Mouse (Mus musculus): ENCODE measurements around the gene Ghr. TPM values are rescaled to one million over a fixed set of nuclear protein-coding genes. Genes with fewer than 3 reads are reported as not detected.

Ghr gene
- total and polyA plus RNA-seq, 2 experiments, result 141 to 423 TPM

GRCm38 (mm10) chr15:3563929-3564516 is 19.3 kb downstream of the Ghr start:
- Histone ChIP-seq H3K36me3 (ENCODE audit: control insufficient read depth, insufficient read depth, low read length) (peaks cover 67% of the 10 kb centered on the region), H3K27ac (replicated peaks; ENCODE audit: insufficient read depth, low read depth, low read length) (no peak overlapping the region), H3K27me3 (ENCODE audit: control insufficient read depth, insufficient read depth, low read length) (no peaks in the 10 kb centered on the region), H3K4me3 (ENCODE audit: insufficient read depth, low read depth, low read length) (no peak overlapping the region), H3K9ac (ENCODE audit: low read depth, low read length) (no peak overlapping the region), H3K79me2 (ENCODE audit: control insufficient read depth, insufficient read depth, low read length) (peaks cover 4% of the 10 kb centered on the region; the same call in 1 of the 2 replicates), H3K4me1 (ENCODE audit: control insufficient read depth, insufficient read depth, low read length) (peaks cover 8% of the 10 kb centered on the region)
- DNase-seq (ENCODE audit: extremely low read depth, low read depth, low spot score), result no peak
- WGBS, result 81% methylated on average over 7 of the region's 7 CpGs
- TF ChIP-seq POLR2A (IDR thresholded peaks at IDR 0.05; ENCODE audit: extremely low read depth, insufficient read depth, low read length), result no peak
- TF ChIP-seq CTCF (IDR thresholded peaks at IDR 0.05; ENCODE audit: low read depth, low read length), result no peak

GRCm38 (mm10) chr15:3563473-3563872 is 19.8 kb downstream of the Ghr start:
- Histone ChIP-seq H3K4me1 (ENCODE audit: control insufficient read depth, insufficient read depth, low read length) (peaks cover 8% of the 10 kb centered on the region), H3K9ac (ENCODE audit: low read depth, low read length) (no peak overlapping the region), H3K27ac (replicated peaks; ENCODE audit: insufficient read depth, low read depth, low read length) (no peak overlapping the region), H3K4me3 (ENCODE audit: insufficient read depth, low read depth, low read length) (no peak overlapping the region), H3K36me3 (ENCODE audit: control insufficient read depth, insufficient read depth, low read length) (peaks cover 68% of the 10 kb centered on the region), H3K79me2 (ENCODE audit: control insufficient read depth, insufficient read depth, low read length) (peaks cover 7% of the 10 kb centered on the region; the same call in 1 of the 2 replicates), H3K27me3 (ENCODE audit: control insufficient read depth, insufficient read depth, low read length) (no peaks in the 10 kb centered on the region)
- 95% methylated on average over 1 of the region's 1 CpGs for WGBS
- no peak for TF ChIP-seq POLR2A (IDR thresholded peaks at IDR 0.05; ENCODE audit: extremely low read depth, insufficient read depth, low read length)
- TF ChIP-seq CTCF (IDR thresholded peaks at IDR 0.05; ENCODE audit: low read depth, low read length), result no peak
- DNase-seq (ENCODE audit: extremely low read depth, low read depth, low spot score), result no peak

GRCm38 (mm10) chr15:3558524-3558923 is 24.8 kb downstream of the Ghr start:
- Histone ChIP-seq H3K36me3 (ENCODE audit: control insufficient read depth, insufficient read depth, low read length) (peaks cover 46% of the 10 kb centered on the region), H3K9ac (ENCODE audit: low read depth, low read length) (no peak overlapping the region), H3K79me2 (ENCODE audit: control insufficient read depth, insufficient read depth, low read length) (peaks cover 10% of the 10 kb centered on the region; the same call in 1 of the 2 replicates), H3K27me3 (ENCODE audit: control insufficient read depth, insufficient read depth, low read length) (no peaks in the 10 kb centered on the region), H3K4me1 (ENCODE audit: control insufficient read depth, insufficient read depth, low read length) (peaks cover 13% of the 10 kb centered on the region), H3K27ac (replicated peaks; ENCODE audit: insufficient read depth, low read depth, low read length) (no peak overlapping the region), H3K4me3 (ENCODE audit: insufficient read depth, low read depth, low read length) (no peak overlapping the region)
- no peak for TF ChIP-seq POLR2A (IDR thresholded peaks at IDR 0.05; ENCODE audit: extremely low read depth, insufficient read depth, low read length)
- TF ChIP-seq CTCF (IDR thresholded peaks at IDR 0.05; ENCODE audit: low read depth, low read length), result no peak
- WGBS, result 75% methylated on average over 3 of the region's 3 CpGs
- DNase-seq (ENCODE audit: extremely low read depth, low read depth, low spot score), result peak; percentile 34

GRCm38 (mm10) chr15:3544289-3544688 is 39.0 kb downstream of the Ghr start:
- Histone ChIP-seq H3K4me1 (ENCODE audit: control insufficient read depth, insufficient read depth, low read length) (no peaks in the 10 kb centered on the region), H3K27ac (replicated peaks; ENCODE audit: insufficient read depth, low read depth, low read length) (no peak overlapping the region), H3K36me3 (ENCODE audit: control insufficient read depth, insufficient read depth, low read length) (peaks cover 47% of the 10 kb centered on the region), H3K4me3 (ENCODE audit: insufficient read depth, low read depth, low read length) (no peak overlapping the region), H3K27me3 (ENCODE audit: control insufficient read depth, insufficient read depth, low read length) (no peaks in the 10 kb centered on the region), H3K79me2 (ENCODE audit: control insufficient read depth, insufficient read depth, low read length) (peaks cover 5% of the 10 kb centered on the region; the same call in 1 of the 2 replicates), H3K9ac (ENCODE audit: low read depth, low read length) (no peak overlapping the region)
- 86% methylated on average over 2 of the region's 2 CpGs for WGBS
- TF ChIP-seq POLR2A (IDR thresholded peaks at IDR 0.05; ENCODE audit: extremely low read depth, insufficient read depth, low read length) (no peak), CTCF (IDR thresholded peaks at IDR 0.05; ENCODE audit: low read depth, low read length) (no peak)
- no peak for DNase-seq (ENCODE audit: extremely low read depth, low read depth, low spot score)

GRCm38 (mm10) chr15:3536309-3536900 is 46.9 kb downstream of the Ghr start:
- peaks cover 30% of the 10 kb centered on the region for H3K36me3 ChIP-seq (ENCODE audit: control insufficient read depth, insufficient read depth, low read length)
- no peaks in the 10 kb centered on the region; the same call in 1 of the 2 replicates for H3K79me2 ChIP-seq (ENCODE audit: control insufficient read depth, insufficient read depth, low read length)
- WGBS, result 90% methylated on average over 3 of the region's 3 CpGs
- no peak for DNase-seq (ENCODE audit: extremely low read depth, low read depth, low spot score)
- no peak overlapping the region for H3K4me3 ChIP-seq (ENCODE audit: insufficient read depth, low read depth, low read length)
- H3K27me3 ChIP-seq (ENCODE audit: control insufficient read depth, insufficient read depth, low read length), result no peaks in the 10 kb centered on the region
- H3K4me1 ChIP-seq (ENCODE audit: control insufficient read depth, insufficient read depth, low read length), result no peaks in the 10 kb centered on the region; the same call in 1 of the 2 replicates
- no peak overlapping the region for H3K9ac ChIP-seq (ENCODE audit: low read depth, low read length)
- no peak overlapping the region for H3K27ac ChIP-seq (replicated peaks; ENCODE audit: insufficient read depth, low read depth, low read length)
- no peak for TF ChIP-seq CTCF (IDR thresholded peaks at IDR 0.05; ENCODE audit: low read depth, low read length)
- TF ChIP-seq POLR2A (IDR thresholded peaks at IDR 0.05; ENCODE audit: extremely low read depth, insufficient read depth, low read length), result no peak

GRCm38 (mm10) chr15:3514027-3514426 is 69.3 kb downstream of the Ghr start:
- Histone ChIP-seq H3K79me2 (ENCODE audit: control insufficient read depth, insufficient read depth, low read length) (peaks cover 6% of the 10 kb centered on the region; the same call in 1 of the 2 replicates), H3K4me3 (ENCODE audit: insufficient read depth, low read depth, low read length) (no peak overlapping the region), H3K27me3 (ENCODE audit: control insufficient read depth, insufficient read depth, low read length) (no peaks in the 10 kb centered on the region), H3K4me1 (ENCODE audit: control insufficient read depth, insufficient read depth, low read length) (no peaks in the 10 kb centered on the region; the same call in 1 of the 2 replicates), H3K27ac (replicated peaks; ENCODE audit: insufficient read depth, low read depth, low read length) (no peak overlapping the region), H3K36me3 (ENCODE audit: control insufficient read depth, insufficient read depth, low read length) (peaks cover 34% of the 10 kb centered on the region), H3K9ac (ENCODE audit: low read depth, low read length) (no peak overlapping the region)
- DNase-seq (ENCODE audit: extremely low read depth, low read depth, low spot score), result no peak
- 86% methylated on average over 1 of the region's 1 CpGs for WGBS
- no peak for TF ChIP-seq CTCF (IDR thresholded peaks at IDR 0.05; ENCODE audit: low read depth, low read length)
- TF ChIP-seq POLR2A (IDR thresholded peaks at IDR 0.05; ENCODE audit: extremely low read depth, insufficient read depth, low read length), result no peak
